Mouse (Mus musculus) neural tube, embryonic 10.5 days (tissue): ENCODE measurements around the gene 1700028J19Rik.

Experiments
- DNase-seq: peaks from one replicate; pipeline ENCODE4 v3.0.0-alpha.2; 2017; ENCODE audit warnings: low spot score; ENCODE audit errors: extremely low spot score

1700028J19Rik gene

DNA sequence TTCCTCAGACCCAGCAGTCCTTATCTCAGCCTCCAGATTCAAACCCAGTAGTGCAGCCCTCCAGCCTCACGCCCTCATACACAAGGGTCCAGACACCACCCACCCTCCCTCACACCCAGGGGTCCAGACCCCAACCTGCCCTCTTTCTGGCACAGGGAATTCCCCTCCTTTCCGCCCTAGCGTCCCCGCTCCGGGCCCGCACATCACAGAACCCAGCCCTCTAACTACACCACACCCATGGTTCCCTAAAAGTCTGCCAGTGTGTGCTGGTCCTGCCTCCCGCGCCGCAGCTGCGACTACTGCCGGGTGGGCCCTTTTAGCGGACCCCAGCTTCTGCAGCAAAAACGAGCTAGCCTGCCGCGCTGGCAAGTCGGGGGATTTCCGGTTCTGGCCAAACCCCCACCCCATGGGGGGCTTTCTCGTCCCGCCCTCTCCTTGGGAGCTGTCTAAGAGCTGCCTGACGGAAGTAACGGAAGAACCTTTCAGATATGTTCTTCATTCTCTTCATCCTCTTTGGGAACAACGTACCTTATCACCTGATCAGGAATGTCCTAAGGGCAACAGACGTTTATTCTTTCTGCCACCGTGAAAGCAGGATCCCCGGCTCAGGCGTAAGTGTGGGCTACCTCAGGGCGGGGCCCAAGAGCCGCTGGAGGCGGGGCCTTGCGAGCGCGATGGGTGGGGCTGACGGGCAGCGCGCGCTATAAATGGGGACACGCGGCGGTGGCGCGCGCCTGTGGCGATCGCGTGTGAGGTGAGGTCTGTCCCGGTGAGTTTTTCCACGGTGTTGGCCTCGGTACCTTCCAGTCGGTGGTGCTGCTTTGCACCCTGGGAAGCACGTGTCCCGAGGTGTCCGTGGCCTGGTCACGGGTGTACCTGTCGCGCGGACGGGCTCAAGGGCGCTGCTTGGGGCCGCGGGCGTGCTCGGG lies at the start of gene 1700028J19Rik, which contains the start of gene 2410002F23Rik:
1700028J19Rik (minus strand) TSS at position 641 of the 929 bp plus-strand sequence.
2410002F23Rik (plus strand) TSS at position 668 of the 929 bp plus-strand sequence.
- peak; percentile 93 for DNase-seq

DNA sequence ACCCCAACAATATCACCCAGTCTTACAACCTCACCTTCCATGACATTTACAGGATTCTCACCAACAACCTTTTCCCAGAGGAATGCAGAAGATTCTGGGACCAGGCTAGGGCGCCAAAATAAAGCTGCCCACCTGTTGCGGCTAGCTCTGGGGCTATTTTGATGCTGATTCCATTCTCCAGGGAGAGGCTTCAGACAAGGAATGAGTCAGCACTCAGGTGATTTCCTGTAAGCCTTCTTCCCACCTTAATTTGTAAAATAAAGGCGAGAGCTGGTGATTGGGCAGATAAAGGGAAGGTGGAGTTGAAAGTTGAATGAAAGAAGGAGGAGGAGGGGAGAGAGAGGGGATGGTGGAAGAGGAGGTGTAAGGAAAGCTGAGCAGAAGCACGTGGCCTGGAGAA lies 44.9 kb upstream of the 1700028J19Rik start:
- no peak for DNase-seq

DNA sequence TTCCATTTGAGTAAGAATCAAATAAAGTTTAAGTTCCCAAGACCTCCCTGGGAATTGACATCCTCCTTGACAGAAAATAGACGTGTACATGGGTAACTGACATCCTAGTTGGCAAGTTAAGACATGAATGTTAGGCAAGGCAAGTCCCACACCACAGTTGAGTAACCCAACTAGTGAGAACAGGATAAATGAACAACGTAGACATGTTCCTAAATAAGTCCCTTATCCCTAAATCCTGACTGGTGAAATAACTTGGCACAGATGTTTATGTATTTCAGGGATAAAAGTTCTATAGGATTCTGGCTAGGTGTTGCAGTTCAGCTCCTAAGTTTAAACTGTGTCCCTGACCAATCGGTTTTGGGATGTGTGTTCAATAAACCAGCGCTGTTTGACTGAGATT lies 44.5 kb upstream of the 1700028J19Rik start:
- no peak for DNase-seq

DNA sequence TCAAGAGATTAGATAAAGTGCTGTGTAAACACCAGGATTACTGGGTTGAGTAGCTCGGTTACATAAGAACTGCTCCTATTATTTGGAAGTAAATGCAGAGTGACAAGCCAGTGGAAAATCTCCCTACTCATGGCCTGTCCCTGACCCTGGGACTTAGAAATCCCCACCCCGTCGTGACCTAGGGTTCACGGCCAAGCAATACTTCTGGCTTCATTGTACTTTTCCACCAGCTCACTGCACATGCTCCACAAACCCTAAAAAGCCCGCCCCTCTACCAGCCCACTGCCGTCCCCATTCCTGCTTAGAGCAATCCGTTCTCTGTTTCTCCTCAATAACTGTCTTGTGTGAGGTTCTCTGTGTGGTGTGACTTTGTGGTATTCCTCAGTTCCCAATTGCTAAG lies 41.3 kb upstream of the 1700028J19Rik start:
- DNase-seq: no peak

DNA sequence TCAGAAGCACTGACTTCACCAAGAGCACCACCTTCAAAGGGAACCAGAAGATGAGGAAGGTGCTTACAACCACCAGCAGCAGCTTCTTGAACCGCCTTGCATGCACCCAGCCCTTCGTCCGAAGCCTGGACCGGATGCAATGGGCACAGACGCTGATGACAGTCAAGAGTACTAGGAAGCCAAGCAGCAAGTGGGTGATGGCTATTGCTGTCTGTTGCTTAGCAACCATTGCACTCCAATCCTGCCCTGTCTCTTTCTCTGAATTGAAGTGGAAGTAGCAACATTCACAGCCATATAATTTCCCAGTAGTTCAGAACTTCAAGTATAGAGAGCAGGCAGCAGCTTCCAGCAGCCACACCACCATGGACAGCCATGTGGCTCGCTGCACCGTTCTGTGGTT lies 35.1 kb upstream of the 1700028J19Rik start:
- no peak for DNase-seq

DNA sequence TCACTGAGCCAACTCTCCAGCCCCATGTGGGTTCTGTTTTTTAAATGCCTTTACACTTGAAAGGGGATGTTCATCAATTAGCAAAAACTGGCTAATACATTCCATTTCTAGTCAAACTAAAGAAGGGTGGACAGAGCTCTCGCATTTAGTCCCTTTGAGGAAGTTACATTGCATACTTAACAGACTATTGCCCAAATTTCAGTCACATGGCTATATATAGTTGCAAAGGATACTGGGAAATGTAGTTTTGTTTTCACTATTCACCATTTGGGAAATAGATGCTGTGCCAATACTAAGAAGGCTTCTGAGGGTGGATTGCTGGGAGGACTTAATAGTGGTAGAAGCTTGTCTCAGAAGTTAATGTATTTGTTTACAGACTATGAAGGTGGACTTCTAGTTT lies 34.5 kb upstream of the 1700028J19Rik start:
- DNase-seq: no peak

DNA sequence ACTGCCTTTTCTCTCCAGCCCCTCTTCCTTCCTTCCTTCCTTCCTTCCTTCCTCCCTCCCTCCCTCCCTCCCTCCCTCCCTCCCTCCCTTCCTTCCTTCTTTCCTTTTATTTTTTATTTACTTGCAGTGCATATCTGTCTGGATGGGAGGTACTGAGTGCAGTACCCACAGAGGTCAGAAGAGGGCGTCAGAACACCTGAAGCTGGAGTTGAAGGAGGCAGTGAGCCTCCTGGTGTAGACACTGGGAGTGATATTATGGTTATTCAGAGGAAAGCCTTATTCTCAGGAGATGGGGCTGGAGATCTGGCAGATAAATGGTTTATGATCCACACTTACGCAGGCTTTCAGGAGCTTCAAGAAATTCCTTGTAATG lies 30.7 kb upstream of the 1700028J19Rik start:
- DNase-seq: peak; percentile 37

DNA sequence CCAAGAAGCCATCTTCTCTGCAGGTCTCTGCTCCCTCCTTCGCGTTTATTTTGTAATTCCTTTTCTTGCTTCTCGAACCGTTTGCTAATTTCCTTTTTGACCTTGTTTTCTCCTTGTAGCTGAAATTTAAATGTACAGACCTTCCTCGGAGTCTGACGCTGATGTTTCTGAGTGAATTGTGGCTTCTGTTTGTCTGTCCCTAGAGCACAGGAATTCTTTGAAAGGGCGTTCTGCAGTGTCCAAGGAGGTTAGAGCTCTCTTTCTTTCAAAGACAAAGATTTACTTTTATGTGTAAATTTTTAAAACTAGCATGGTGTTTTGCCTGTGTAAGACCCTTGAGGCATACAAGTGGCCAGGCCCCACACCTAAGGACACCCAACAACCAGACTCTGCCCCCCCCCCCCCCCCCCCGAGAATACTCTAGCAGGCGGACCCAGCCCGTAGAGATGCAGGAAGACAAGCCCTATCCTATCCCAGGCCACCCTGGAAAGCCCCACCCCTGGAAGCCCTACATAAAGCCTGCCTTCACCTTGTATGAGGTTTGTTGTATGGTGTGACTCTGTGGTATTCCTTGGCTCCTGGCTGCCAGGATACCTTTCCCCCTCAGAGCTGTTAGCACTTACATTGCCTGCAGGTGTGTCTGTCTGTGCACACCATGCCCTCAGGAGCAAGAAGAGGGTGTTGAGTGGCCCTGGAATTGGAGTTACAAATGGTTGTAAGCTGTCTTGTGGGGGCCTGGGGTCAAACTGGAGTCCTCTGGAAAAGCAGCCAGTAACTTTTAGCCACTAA lies 30.2 kb upstream of the 1700028J19Rik start:
- no peak for DNase-seq

DNA sequence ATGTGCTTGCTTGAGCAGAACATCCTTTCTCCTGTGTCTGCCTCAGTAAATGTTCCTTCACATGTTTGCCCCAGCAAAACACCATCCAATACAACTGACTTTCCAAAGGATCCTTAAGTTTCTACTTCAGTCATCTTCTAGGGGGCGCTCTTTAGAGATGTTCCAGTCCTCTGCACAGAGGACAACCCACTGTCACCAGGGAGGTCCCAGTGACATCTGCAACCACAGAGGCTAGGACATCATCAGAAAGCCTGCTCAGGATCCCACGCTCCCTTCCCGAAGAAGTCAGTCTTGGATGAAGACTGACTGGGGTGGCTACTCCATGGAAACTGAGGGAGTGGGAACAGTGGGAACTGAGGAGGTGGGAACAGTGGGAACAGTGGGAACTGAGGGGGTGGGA lies 29.1 kb upstream of the 1700028J19Rik start:
- no peak for DNase-seq

DNA sequence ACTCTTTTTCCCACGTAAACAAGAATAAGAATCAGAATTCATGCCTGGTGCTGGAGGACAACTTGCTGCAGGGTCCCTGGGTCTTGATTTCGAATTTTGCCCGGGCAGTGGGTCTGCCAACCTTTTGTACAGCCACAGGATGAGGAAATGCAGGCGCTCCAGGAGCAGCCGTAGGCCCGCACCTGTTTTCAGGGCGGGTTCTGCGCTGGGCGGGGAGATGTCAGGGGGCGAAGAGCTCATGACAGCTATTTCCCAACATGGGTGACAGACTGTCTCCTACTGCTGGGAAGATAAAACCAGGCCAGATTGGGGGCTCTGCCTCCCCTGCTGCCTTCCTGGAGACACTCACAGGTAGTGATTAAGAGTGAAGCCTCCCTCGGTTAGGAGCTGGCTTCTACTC lies 27.6 kb upstream of the 1700028J19Rik start:
- DNase-seq: no peak

DNA sequence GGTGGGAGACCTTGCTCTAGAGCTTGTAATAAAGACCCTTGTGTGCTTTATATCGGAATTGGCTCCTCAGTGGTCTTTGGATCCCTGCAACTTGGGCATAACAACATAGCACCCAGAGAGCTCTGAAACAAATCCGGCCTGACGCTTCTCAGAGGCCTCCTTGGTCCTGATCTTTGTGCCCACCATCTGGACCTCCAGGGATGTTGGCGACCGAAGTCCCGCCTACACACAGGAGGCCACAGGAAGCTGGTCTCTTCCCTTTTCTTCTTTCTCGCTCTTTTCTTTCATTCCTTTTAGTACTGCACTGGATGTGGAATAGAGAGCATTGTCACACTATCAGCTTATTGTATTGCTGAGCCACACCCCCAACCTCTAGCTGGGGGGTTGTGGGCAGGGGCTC lies 27.0 kb upstream of the 1700028J19Rik start:
- no peak for DNase-seq

DNA sequence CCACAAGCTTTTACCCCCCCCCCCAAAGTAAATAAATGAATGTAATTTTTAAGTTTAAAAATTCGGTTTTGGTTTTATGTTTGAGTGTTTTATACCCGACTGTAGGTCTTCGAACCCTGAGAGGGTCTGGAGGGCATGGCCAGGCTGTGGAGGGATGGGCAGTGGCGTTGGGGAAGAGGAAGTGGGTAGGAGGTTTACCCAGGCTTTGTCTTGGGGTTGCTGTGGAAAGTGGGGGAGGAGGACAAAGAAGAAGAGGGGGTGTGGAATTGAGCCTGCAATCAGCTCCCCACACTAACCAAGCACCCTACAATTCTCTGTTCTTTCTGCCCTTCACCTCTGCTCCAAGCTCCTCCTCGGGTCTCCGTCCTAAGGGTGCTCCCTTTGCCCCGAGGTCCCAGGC lies 26.1 kb upstream of the 1700028J19Rik start:
- no peak for DNase-seq

DNA sequence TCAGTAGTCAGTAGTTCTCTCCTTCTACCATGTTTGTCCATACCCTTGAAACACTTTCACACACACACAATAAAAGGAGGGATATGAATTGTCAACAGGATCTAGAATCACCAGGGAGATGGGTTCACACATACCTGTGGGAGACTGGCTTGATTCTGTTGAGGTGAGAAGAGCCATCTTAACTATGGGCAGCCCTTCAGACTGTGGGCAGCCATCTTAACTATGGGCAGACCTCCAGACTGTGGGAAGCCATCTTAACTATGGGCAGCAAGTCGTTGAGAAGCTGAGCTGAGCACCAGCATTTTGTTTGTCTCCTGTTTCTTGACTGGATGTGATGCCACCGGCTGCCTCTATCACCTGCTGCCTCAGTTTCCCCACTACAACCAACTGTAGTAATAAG lies 24.8 kb upstream of the 1700028J19Rik start:
- no peak for DNase-seq

DNA sequence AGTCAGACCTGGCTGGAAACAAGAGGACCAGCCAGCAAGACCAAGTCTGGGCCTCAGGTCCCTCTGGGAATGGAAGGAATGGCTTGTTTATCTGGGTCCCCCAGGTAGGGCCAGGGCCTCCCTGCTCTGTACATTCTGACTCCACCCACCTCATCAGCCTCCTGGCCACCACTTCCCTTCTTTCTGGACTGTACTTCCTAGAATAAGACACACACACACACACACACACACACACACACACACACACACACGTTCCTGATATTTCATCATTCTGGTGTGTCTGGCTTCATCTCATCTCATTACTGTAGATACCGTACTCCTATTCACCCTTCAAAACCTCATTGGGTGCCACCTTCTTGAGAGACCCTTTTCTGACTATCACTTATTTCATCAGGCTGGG lies 22.9 kb upstream of the 1700028J19Rik start:
- DNase-seq: no peak

DNA sequence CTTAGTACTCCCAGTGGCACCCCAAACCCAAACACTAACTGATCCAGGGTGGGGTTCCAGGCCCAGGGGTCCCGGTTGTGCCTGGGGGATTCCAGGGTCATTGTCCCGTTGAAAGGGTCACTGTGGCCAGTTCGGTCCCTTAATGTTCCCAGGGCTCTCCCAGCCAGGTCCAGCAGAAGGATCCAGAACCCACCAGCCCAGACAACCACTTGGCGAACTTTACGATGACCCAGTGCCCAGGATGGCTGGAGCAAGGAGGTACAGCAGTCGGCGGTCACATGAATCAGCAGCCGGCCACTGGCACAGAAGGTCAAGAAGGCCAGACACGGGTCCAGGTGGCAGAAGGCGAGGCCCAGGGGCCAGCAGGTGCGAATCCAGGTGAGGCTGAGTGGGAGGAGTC lies 21.6 kb upstream of the 1700028J19Rik start:
- no peak for DNase-seq

DNA sequence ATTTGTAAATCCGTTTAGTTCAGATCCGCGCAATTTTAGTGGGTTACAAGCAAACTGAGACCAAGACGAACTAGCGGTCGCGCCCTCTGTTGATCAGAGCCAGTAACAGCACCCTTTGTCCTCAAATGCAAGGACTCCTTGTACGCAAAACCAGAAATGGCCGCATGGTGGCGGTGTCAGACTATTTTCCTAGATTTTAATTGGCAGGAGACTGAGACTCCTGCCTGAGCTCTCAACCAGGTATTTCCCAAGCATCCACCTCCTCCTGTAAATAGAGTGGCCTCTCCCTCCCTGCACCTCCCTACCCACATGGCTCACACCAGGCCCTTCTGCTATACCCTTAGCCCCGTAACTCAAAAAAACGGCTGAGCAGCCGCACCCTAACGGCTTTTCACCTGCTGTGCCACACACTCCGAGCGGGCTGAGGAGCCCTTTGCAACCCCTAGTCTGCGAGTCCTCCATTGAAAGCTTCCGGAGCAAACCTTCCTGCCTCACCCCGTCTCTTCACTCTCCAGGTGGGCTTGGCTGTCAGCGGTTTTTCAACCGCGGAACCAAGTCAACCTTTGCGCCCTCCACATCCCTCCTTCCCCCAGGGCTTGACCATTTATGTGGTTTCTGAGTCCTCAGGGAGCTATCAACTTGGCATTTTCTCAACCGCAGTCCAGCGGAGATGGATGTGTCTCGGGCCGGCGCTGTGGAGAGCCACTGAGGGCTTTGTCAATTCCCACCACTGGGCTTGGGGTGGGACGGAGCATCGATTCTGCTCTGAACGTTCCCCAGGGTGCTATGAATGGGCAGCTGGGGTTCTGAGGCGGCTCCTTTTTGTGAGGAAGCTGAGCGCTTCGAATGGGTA lies 16.5 kb upstream of the 1700028J19Rik start:
- DNase-seq: peak; percentile 96

DNA sequence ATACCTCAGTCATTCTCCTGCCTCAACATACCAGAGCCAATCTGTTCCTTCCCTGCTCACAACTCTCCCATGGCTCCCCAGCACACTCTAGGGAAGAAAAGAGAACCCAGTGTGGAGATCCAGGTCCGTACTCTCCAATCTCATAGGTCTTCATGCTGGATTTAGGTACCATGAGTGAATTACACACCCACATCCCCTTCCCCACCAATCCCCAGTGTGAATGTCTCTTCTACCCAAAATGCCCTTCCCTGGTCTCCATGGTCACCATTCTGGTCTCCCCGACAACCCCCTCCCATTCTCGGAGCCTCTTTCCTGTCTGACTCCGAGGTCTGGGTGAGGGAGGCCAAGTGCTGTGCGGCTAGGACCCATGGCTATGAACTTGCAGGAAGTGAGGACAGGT lies 14.7 kb upstream of the 1700028J19Rik start, which contains the start of gene Gm15517:
Gm15517 (plus strand) TSS at position 301 of the 400 bp plus-strand sequence.
- DNase-seq: no peak

DNA sequence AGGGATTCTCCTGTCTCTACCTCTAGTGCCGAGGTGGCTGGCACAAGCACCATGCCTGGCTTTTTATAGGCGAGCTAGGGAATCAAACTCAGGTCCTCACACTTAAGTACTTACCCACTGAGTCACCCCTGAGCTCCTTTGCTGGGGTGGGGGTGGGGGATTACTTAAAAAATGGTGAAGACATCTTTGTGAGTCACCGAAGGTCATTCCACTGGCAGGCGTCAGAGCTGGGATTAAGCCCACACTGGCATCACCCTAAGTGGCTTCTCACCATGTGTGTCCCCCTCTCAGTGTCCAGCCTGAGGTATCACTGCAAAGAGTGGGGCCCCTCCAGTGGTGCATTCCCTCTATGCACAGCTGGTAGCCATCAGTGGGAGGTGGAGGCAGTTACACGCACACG lies 13.9 kb upstream of the 1700028J19Rik start:
- no peak for DNase-seq

DNA sequence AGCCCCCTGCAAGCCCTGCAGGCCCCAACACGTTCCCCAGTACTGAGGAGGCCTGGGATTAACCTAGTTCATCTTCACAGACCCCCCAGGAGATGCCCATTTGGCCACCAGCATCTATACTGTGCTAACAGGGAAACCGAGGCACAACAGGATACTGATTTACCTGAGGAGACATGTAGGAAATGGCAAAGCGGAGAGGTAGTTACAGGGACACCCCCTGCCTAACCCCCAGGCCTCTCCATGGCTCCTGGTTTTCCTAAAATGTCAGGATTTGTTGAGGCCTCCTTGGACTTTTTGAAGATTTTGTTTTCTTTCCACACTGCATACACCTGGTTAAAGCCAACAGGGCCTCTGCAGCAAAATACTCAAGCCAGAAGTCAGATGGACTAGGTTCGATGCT lies 10.8 kb upstream of the 1700028J19Rik start, which contains the start of gene Acp4:
Acp4 (minus strand) TSS at position 101 of the 400 bp plus-strand sequence.
- no peak for DNase-seq

DNA sequence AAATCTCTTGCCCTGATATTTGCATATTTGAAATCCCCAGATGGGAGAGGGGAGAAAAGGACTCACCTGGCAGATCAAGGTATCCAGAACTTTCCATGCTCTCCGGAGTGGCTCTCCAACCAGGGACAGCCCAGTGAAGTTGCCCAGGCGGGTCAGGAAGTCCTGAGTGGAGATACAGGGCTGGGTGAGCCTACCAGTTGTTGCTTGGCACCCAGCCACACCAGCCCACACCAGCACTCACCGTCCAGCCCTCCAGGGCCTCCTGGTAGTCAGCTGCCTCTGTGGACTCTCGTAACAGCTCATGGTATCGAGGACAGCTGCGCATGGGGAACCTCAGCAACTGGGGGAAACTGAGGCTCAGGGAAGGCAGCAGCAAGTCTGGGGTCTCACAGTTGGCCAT lies 8.4 kb upstream of the 1700028J19Rik start:
- DNase-seq: no peak

DNA sequence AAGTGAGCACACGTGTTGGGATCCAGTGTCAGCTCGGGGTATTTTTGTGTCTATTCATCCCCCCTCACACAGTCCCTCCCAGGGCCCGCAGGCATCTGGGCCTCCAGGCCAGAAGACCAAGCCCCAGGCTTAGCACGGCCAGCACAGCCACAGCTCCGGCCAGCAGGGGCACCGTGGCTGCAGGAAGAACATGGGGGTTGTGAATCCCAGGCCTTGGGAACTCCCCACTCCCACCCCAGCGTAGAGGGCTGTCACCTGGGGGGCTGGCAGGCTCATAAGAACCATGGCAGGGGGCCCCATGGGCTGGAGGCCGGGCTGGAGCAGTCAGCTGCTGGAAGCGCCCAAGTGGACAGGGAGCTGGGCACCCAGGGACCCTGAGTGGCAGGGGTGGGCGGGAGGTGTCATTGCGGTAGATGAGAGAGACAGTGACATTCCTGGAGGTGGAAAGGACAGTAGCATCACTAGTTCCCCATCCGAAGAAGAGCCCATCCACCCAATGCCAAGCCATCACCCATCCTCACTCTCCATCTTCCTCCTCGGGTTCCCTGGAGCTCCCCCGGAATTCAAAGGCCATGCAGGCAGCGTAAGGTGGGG lies 6.6 kb upstream of the 1700028J19Rik start:
- DNase-seq: no peak
